Mouse (Mus musculus): ENCODE results near the gene Pus10. TPM values are rescaled to one million over a fixed set of nuclear protein-coding genes. Genes with fewer than 3 reads are reported as not detected.

The Pus10 gene
- polyA plus RNA-seq, 1 experiment from 2014 or later, result 11.5 TPM

DNA sequence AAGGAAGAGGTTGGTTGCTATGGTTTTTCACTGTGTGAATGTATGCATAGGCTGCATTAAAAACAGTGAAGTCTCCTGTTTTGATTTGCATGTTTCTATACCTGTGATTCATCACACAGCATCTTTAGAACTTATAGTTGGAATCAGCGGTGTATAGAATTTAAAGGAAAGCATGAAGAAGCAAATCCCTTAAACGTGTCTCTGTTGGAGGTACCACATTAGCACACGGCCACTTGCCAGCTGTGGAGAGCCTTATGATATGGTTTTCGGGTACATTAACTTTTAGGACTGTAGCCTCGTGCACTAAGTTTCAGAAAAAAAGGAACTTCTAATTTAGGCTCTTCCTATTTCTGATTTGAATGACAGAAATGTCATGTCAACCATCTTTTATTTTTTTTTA is 17.1 kb downstream of the Pus10 start:
- Histone ChIP-seq H3K9ac (ENCODE audit: low read depth, low read length) (no peak overlapping the region), H3K4me2 (ENCODE audit: low read length) (no peak overlapping the region), H3K4me1 (ENCODE audit: control insufficient read depth, insufficient read depth, low read length) (no peaks in the 10 kb centered on the region), H3K4me3 (ENCODE audit: low read depth, low read length) (no peak overlapping the region), H3K27me3 (ENCODE audit: control insufficient read depth, insufficient read depth, low read depth, low read length) (no peaks in the 10 kb centered on the region), H3K36me3 (ENCODE audit: control insufficient read depth, insufficient read depth, low read length) (peaks cover 11% of the 10 kb centered on the region), H3K27ac (ENCODE audit: low read length) (no peak overlapping the region), H3K9me3 (replicated peaks; ENCODE audit: control insufficient read depth, low read length, poor library complexity, severe bottlenecking) (no peaks in the 10 kb centered on the region)
- WGBS, result 90% methylated on average over 5 of the region's 5 CpGs
- no peak for ATAC-seq

DNA sequence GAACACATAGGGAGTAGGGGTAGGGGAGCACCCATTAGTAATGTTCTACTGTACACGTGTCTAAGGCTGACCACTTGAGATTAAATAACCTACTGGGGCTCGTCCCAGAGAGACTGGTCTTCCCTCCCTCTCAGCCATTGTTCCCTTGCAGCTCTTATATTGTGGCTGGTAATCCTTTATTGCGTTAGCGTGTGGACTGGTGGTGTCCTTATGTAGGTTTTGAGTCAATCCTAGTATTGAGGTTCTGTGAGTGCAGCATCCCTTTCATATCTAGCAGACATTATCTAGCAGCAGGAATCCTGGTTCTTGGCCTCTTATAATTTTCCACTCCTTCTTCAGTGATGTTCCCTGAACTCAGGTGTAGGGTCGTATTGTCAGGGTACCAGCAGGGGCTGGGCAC is 21.2 kb downstream of the Pus10 start:
- 84% methylated on average over 5 of the region's 5 CpGs for WGBS
- Histone ChIP-seq H3K4me2 (ENCODE audit: low read length) (no peak overlapping the region), H3K36me3 (ENCODE audit: control insufficient read depth, insufficient read depth, low read length) (peaks cover 9% of the 10 kb centered on the region), H3K4me1 (ENCODE audit: control insufficient read depth, insufficient read depth, low read length) (no peaks in the 10 kb centered on the region), H3K9ac (ENCODE audit: low read depth, low read length) (no peak overlapping the region), H3K27ac (ENCODE audit: low read length) (no peak overlapping the region), H3K4me3 (ENCODE audit: low read depth, low read length) (no peak overlapping the region), H3K9me3 (replicated peaks; ENCODE audit: control insufficient read depth, low read length, poor library complexity, severe bottlenecking) (no peaks in the 10 kb centered on the region), H3K27me3 (ENCODE audit: control insufficient read depth, insufficient read depth, low read depth, low read length) (no peaks in the 10 kb centered on the region)
- ATAC-seq, result no peak

DNA sequence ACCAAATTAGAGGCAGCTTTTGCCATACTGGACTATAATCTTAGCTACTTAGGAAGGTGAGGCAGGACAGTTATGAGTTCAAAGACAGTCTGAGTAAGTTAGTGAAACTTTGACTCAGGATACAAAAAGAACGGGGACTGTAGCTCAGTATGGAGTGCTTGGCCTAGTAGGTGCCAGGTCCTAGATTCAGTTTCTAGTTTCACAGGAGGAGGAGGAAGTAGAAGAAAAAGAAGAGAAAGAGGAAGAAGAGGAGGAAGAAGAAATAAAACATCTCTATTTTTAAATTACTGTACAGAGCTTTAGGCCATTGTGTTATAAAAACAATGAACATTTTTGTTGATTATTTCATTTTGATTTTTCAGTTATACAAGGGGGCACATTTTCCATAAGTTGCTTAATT is 22.6 kb downstream of the Pus10 start:
- 92% methylated on average over 1 of the region's 1 CpGs for WGBS
- ATAC-seq, result no peak

DNA sequence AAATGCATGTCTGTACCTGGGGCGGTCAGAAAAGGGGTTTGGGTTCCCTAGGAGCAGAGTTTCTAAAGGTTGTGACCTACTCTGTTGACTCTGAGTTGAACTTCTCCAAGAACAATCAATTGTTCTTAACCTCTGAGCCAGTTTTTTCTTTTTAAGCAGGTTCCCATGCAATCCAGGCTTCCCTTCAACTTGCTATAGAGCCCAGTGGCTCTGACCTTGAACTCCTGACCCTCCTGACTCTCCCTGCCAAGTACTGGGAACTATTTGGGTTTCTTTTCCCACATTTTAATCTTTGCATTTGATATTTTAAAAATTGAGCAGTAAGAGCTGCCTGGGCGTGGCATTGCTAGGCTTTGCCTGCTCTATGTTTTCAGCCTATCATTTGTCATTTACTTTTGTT is 27.8 kb downstream of the Pus10 start:
- Histone ChIP-seq H3K9me3 (replicated peaks; ENCODE audit: control insufficient read depth, low read length, poor library complexity, severe bottlenecking) (no peaks in the 10 kb centered on the region), H3K4me2 (ENCODE audit: low read length) (no peak overlapping the region), H3K27ac (ENCODE audit: low read length) (no peak overlapping the region), H3K4me1 (ENCODE audit: control insufficient read depth, insufficient read depth, low read length) (no peaks in the 10 kb centered on the region), H3K36me3 (ENCODE audit: control insufficient read depth, insufficient read depth, low read length) (0 out of 2 replicates have a peak, but pooled peaks cover 5% of the 10 kb centered on the region), H3K4me3 (ENCODE audit: low read depth, low read length) (no peak overlapping the region), H3K9ac (ENCODE audit: low read depth, low read length) (no peak overlapping the region), H3K27me3 (ENCODE audit: control insufficient read depth, insufficient read depth, low read depth, low read length) (no peaks in the 10 kb centered on the region)
- WGBS, result 98% methylated on average over 2 of the region's 2 CpGs
- no peak for ATAC-seq

More for the DNA sequence above, 22.6 kb downstream of the Pus10 start:
- H3K9ac ChIP-seq (ENCODE audit: low read depth, low read length), result no peak overlapping the region
- H3K9me3 ChIP-seq (replicated peaks; ENCODE audit: control insufficient read depth, low read length, poor library complexity, severe bottlenecking), result no peaks in the 10 kb centered on the region
- H3K27me3 ChIP-seq (ENCODE audit: control insufficient read depth, insufficient read depth, low read depth, low read length), result no peaks in the 10 kb centered on the region
- H3K36me3 ChIP-seq (ENCODE audit: control insufficient read depth, insufficient read depth, low read length), result peaks cover 5% of the 10 kb centered on the region; the same call in 1 of the 2 replicates
- no peak overlapping the region for H3K27ac ChIP-seq (ENCODE audit: low read length)
- H3K4me1 ChIP-seq (ENCODE audit: control insufficient read depth, insufficient read depth, low read length), result no peaks in the 10 kb centered on the region
- H3K4me3 ChIP-seq (ENCODE audit: low read depth, low read length), result no peak overlapping the region
- H3K4me2 ChIP-seq (ENCODE audit: low read length), result no peak overlapping the region

DNA sequence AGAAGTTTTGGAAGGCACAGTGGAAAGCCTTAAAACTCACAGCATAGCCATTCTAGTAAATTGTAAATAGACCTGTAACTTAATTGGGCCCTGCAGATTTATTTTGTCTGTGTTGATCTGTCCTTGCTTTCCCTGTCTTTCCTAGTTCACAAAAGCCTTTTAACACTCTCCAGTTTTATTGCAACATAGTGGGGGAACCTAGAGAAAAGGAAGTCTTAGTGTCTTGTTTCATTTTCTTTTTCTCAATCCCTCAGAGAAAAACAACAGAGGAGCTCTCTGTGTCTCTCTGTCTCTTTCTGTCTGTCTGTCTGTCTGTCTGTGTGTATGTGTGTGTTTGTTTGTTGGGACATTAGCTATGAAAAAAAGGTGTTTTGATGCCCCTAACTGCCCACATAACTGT is 30.4 kb downstream of the Pus10 start:
- H3K9me3 ChIP-seq (replicated peaks; ENCODE audit: control insufficient read depth, low read length, poor library complexity, severe bottlenecking), result no peaks in the 10 kb centered on the region
- no peak for ATAC-seq
- H3K27ac ChIP-seq (ENCODE audit: low read length), result no peak overlapping the region
- no peak overlapping the region for H3K4me2 ChIP-seq (ENCODE audit: low read length)
- no peak overlapping the region for H3K4me3 ChIP-seq (ENCODE audit: low read depth, low read length)
- H3K27me3 ChIP-seq (ENCODE audit: control insufficient read depth, insufficient read depth, low read depth, low read length), result no peaks in the 10 kb centered on the region
- H3K9ac ChIP-seq (ENCODE audit: low read depth, low read length), result no peak overlapping the region
- H3K36me3 ChIP-seq (ENCODE audit: control insufficient read depth, insufficient read depth, low read length), result no peaks in the 10 kb centered on the region
- no peaks in the 10 kb centered on the region for H3K4me1 ChIP-seq (ENCODE audit: control insufficient read depth, insufficient read depth, low read length)

DNA sequence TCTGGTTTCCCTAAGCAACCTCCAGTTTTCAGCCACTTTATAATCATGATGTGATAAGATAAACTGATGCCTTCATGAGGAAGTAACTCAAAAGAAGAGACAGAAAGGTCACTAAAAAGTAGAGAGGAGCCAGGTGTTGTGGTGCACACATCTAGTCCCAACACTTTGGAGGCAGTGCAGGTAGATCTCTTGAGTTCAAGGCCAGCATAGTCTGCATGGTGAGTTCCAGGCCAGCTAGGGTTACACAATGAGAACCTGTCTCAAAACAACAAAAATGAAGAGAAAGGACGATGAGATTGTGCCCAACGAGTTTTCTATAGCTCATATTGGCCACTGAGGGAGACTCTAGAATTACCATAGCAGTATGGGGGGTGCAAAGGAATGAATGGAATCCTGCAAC is 33.1 kb downstream of the Pus10 start:
- H3K9ac ChIP-seq (ENCODE audit: low read depth, low read length), result no peak overlapping the region
- 74% methylated on average over 2 of the region's 2 CpGs for WGBS
- no peak overlapping the region for H3K27ac ChIP-seq (ENCODE audit: low read length)
- H3K9me3 ChIP-seq (replicated peaks; ENCODE audit: control insufficient read depth, low read length, poor library complexity, severe bottlenecking), result no peaks in the 10 kb centered on the region
- H3K4me1 ChIP-seq (ENCODE audit: control insufficient read depth, insufficient read depth, low read length), result no peaks in the 10 kb centered on the region
- no peak overlapping the region for H3K4me3 ChIP-seq (ENCODE audit: low read depth, low read length)
- H3K36me3 ChIP-seq (ENCODE audit: control insufficient read depth, insufficient read depth, low read length), result no peaks in the 10 kb centered on the region
- ATAC-seq, result no peak
- H3K4me2 ChIP-seq (ENCODE audit: low read length), result no peak overlapping the region
- no peaks in the 10 kb centered on the region for H3K27me3 ChIP-seq (ENCODE audit: control insufficient read depth, insufficient read depth, low read depth, low read length)

DNA sequence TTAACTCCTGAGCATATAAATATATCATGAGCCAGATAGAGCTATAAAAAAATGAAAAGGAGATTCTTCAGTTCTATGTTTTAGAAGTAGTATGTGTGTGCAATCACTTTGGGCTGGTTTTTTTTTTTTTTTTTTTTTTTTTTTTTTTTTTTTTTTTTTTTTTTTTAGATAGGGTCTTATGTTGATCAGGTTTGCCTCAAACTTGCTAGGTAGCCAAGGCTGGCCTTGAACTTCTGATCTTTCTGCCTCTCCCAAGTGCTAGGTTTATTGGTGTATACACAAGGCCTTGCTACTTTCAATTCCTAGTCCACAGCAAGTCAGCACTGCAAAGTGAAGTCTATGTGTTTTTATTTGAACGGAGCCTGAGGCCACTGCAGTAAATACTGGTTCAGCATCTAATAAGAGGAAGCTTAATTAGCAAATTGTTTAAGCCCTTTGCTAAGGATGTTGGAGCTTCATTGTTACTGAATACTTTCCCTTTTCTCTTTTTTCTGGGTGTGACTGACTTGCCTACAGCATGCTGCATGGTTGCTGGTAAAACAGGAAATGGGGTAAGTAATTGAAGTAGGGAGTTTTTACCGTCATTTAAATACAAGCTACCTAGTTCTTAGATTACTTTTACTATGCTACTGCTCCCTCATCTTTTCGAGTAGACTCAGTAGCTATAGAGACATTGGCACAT is 34.1 kb downstream of the Pus10 start:
- H3K4me3 ChIP-seq (ENCODE audit: low read depth, low read length), result no peak overlapping the region
- H3K27me3 ChIP-seq (ENCODE audit: control insufficient read depth, insufficient read depth, low read depth, low read length), result no peaks in the 10 kb centered on the region
- H3K27ac ChIP-seq (ENCODE audit: low read length), result no peak overlapping the region
- no peaks in the 10 kb centered on the region for H3K9me3 ChIP-seq (replicated peaks; ENCODE audit: control insufficient read depth, low read length, poor library complexity, severe bottlenecking)
- H3K4me1 ChIP-seq (ENCODE audit: control insufficient read depth, insufficient read depth, low read length), result no peaks in the 10 kb centered on the region
- WGBS, result 78% methylated on average over 3 of the region's 3 CpGs
- H3K4me2 ChIP-seq (ENCODE audit: low read length), result no peak overlapping the region
- H3K9ac ChIP-seq (ENCODE audit: low read depth, low read length), result no peak overlapping the region
- no peaks in the 10 kb centered on the region for H3K36me3 ChIP-seq (ENCODE audit: control insufficient read depth, insufficient read depth, low read length)
- ATAC-seq, result no peak

DNA sequence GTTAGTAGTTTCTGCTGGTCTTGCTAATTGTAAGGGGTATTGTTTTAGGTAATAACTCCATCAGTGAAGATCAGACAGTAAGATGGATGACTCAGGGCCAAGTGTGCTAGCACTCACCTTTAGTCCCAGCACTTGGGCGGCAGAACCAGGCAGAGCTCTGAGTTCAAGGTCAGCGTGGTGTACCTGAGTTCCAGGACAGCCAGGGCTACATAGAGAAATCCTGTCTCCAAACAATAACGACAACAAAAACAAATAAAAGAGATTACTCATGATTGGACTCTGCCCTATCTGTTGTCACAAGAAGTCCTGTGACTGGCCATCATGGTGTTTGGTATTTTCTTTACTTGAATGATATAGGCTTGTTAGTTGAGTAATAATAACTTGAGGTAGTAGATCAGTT is 36.4 kb downstream of the Pus10 start:
- no peak overlapping the region for H3K27ac ChIP-seq (ENCODE audit: low read length)
- no peaks in the 10 kb centered on the region for H3K4me1 ChIP-seq (ENCODE audit: control insufficient read depth, insufficient read depth, low read length)
- WGBS, result over 99% methylated on average over 3 of the region's 3 CpGs
- no peak overlapping the region for H3K4me2 ChIP-seq (ENCODE audit: low read length)
- H3K36me3 ChIP-seq (ENCODE audit: control insufficient read depth, insufficient read depth, low read length), result no peaks in the 10 kb centered on the region; the same call in 1 of the 2 replicates
- no peaks in the 10 kb centered on the region for H3K27me3 ChIP-seq (ENCODE audit: control insufficient read depth, insufficient read depth, low read depth, low read length)
- ATAC-seq, result no peak
- no peak overlapping the region for H3K9ac ChIP-seq (ENCODE audit: low read depth, low read length)
- no peak overlapping the region for H3K4me3 ChIP-seq (ENCODE audit: low read depth, low read length)
- H3K9me3 ChIP-seq (replicated peaks; ENCODE audit: control insufficient read depth, low read length, poor library complexity, severe bottlenecking), result no peaks in the 10 kb centered on the region

DNA sequence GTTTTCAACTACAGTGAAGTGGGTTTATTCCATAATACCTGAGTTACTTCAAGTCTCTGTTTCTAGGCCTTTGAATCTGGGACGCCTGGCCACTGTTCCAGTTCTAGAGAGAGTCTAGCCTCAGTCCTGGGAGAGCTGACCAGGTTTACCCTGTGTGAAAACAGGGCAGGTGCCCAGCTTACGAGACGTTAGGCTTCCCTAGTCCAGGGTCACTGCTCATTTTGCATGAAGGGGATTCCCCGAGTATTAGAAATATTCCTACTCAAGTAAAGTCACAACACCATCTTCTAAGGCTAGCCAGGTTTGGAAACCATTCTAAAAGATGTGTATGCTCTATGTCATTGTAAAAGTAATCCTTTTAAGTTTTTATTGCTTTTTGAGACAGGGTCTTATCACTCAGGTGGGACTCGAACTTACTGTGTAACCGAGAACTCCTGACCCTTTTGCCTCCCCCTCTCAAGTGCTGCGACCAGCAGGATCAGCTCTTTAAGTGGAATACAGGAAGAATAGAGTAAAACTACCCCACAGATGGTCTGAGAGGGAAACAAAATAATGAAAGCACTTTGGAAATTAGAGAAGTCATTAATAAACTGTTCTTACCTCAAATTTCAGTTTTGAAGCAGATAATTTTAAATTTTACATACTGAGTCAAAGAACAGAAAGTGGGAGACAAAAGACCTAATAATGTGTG is 39.3 kb downstream of the Pus10 start:
- WGBS, result 87% methylated on average over 7 of the region's 7 CpGs
- no peak overlapping the region for H3K9ac ChIP-seq (ENCODE audit: low read depth, low read length)
- H3K4me2 ChIP-seq (ENCODE audit: low read length), result no peak overlapping the region
- ATAC-seq, result no peak
- no peaks in the 10 kb centered on the region for H3K9me3 ChIP-seq (replicated peaks; ENCODE audit: control insufficient read depth, low read length, poor library complexity, severe bottlenecking)
- peaks cover 1% of the 10 kb centered on the region; the same call in 1 of the 2 replicates for H3K36me3 ChIP-seq (ENCODE audit: control insufficient read depth, insufficient read depth, low read length)
- H3K4me1 ChIP-seq (ENCODE audit: control insufficient read depth, insufficient read depth, low read length), result no peaks in the 10 kb centered on the region
- H3K4me3 ChIP-seq (ENCODE audit: low read depth, low read length), result no peak overlapping the region
- H3K27ac ChIP-seq (ENCODE audit: low read length), result no peak overlapping the region
- no peaks in the 10 kb centered on the region for H3K27me3 ChIP-seq (ENCODE audit: control insufficient read depth, insufficient read depth, low read depth, low read length)

Measured in midbrain, embryonic 16.5 days (tissue).